Mouse (Mus musculus) adrenal gland, postnatal 25 days (tissue): ENCODE results near the gene Hist2h2be. TPM values are rescaled to one million over a fixed set of nuclear protein-coding genes. Genes with fewer than 3 reads are reported as not detected.
"Not testable (repeated sequence)": the region's sequence is repeated elsewhere in the genome, so short reads cannot be mapped to it uniquely, and the experiment has no call there.

Experiments
- DNase-seq: peaks from one replicate; pipeline ENCODE4 v3.0.0; 2021; ENCODE audit warnings: mixed read lengths
- long read RNA-seq: library from polyadenylated mRNA; stranded (forward); transcript quantifications from one replicate; pipeline ENCODE4 v2.0.0, GENCODE M21; 2021
- total RNA-seq: library from RNA; stranded (reverse); gene quantifications from 2 replicates; pipeline ENCODE4 v1.2.3, GENCODE M21; 2021

Gene Hist2h2be
- 19.4 and 21.7 TPM in 2 replicates for total RNA-seq
- long read RNA-seq, partial matches to known transcripts: 0 of 4 reads
- long read RNA-seq, other reads (novel, unspliced or antisense): 0 of 4 reads

- DNase-seq: peak; percentile 80
These were observed at the start of gene Hist2h2be, which contains the start of gene Hist2h2ac for GRCm38 (mm10) chr3:96220765-96221639. Gene Hist2h2be (plus strand): TSS chr3:96221119. Gene Hist2h2ac (minus strand): TSS chr3:96220880.

- no peak for DNase-seq
These were observed 49.2 kb upstream of the Hist2h2be start for GRCm38 (mm10) chr3:96171583-96172196.

GRCm38 (mm10) chr3:96172197-96173178, 48.4 kb upstream of the Hist2h2be start, which contains the start of gene Sf3b4:
Gene Sf3b4 (plus strand): TSS chr3:96172332.
- DNase-seq: peak; percentile 87

- no peak for DNase-seq
These were observed 47.7 kb upstream of the Hist2h2be start for GRCm38 (mm10) chr3:96173185-96173584.

GRCm38 (mm10) chr3:96174042-96174441, 46.9 kb upstream of the Hist2h2be start:
- not testable (repeated sequence) for DNase-seq

- no peak for DNase-seq
These were observed 45.7 kb upstream of the Hist2h2be start for GRCm38 (mm10) chr3:96175251-96175650.

- no peak for DNase-seq
These were observed 42.5 kb upstream of the Hist2h2be start for GRCm38 (mm10) chr3:96178427-96178826.

- DNase-seq: no peak
These were observed 42.0 kb upstream of the Hist2h2be start for GRCm38 (mm10) chr3:96178902-96179301.

GRCm38 (mm10) chr3:96179531-96179930, 41.4 kb upstream of the Hist2h2be start:
- DNase-seq: peak; percentile 26

- DNase-seq: peak; percentile 62
These were observed 40.0 kb upstream of the Hist2h2be start, which contains the start of gene Sv2a for GRCm38 (mm10) chr3:96180727-96181477. Gene Sv2a (plus strand): TSS chr3:96181151.

GRCm38 (mm10) chr3:96181510-96182381, 39.2 kb upstream of the Hist2h2be start:
- no peak for DNase-seq

GRCm38 (mm10) chr3:96182382-96182776, 38.5 kb upstream of the Hist2h2be start:
- DNase-seq: no peak

GRCm38 (mm10) chr3:96192977-96193376, 27.9 kb upstream of the Hist2h2be start:
- DNase-seq: no peak

GRCm38 (mm10) chr3:96194966-96195365, 26.0 kb upstream of the Hist2h2be start:
- no peak for DNase-seq

- DNase-seq: no peak
These were observed 25.2 kb upstream of the Hist2h2be start for GRCm38 (mm10) chr3:96195616-96196313.

GRCm38 (mm10) chr3:96196437-96197128, 24.3 kb upstream of the Hist2h2be start:
- DNase-seq: no peak

- peak; percentile 88 for DNase-seq
These were observed 23.7 kb upstream of the Hist2h2be start for GRCm38 (mm10) chr3:96197129-96197749.

- no peak for DNase-seq
These were observed 22.7 kb upstream of the Hist2h2be start for GRCm38 (mm10) chr3:96198181-96198580.
